Mouse (Mus musculus): ENCODE measurements around the gene Ralgps1. TPM values are rescaled to one million over a fixed set of nuclear protein-coding genes. Genes with fewer than 3 reads are reported as not detected.

The Ralgps1 gene
- polyA plus RNA-seq, 1 experiment from 2014 or later = 4.2 TPM

GRCm38 (mm10) chr2:33228551-33228950 lies 142.7 kb downstream of the Ralgps1 start:
- H3K9me3 ChIP-seq (ENCODE audit: control insufficient read depth, low read length) = no peaks in the 10 kb centered on the region
- no peak for ATAC-seq (ENCODE audit: low read depth)

GRCm38 (mm10) chr2:33228077-33228476 lies 143.2 kb downstream of the Ralgps1 start:
- Histone ChIP-seq H3K36me3 (ENCODE audit: control insufficient read depth, insufficient read depth, low read length) (peaks cover 28% of the 10 kb centered on the region), H3K4me3 (ENCODE audit: low read depth, low read length) (no peak overlapping the region), H3K4me2 (ENCODE audit: low read depth, low read length) (no peak overlapping the region), H3K27me3 (replicated peaks; ENCODE audit: control insufficient read depth, insufficient read depth, low read length) (no peaks in the 10 kb centered on the region), H3K9me3 (ENCODE audit: control insufficient read depth, low read length) (no peaks in the 10 kb centered on the region), H3K9ac (ENCODE audit: low read depth, low read length) (no peak overlapping the region), H3K4me1 (ENCODE audit: control insufficient read depth, insufficient read depth, low read length) (peaks cover 3% of the 10 kb centered on the region), H3K27ac (replicated peaks; ENCODE audit: low read depth, low read length) (no peak overlapping the region)
- 95% methylated on average over 11 of the region's 11 CpGs for WGBS
- DNase-seq (ENCODE audit: low spot score) (no peak), ATAC-seq (ENCODE audit: low read depth) (no peak)

More at GRCm38 (mm10) chr2:33228551-33228950, 142.7 kb downstream of the Ralgps1 start:
- 89% methylated on average over 15 of the region's 15 CpGs for WGBS
- Histone ChIP-seq H3K4me3 (ENCODE audit: low read depth, low read length) (no peak overlapping the region), H3K4me2 (ENCODE audit: low read depth, low read length) (no peak overlapping the region), H3K27me3 (replicated peaks; ENCODE audit: control insufficient read depth, insufficient read depth, low read length) (no peaks in the 10 kb centered on the region), H3K4me1 (ENCODE audit: control insufficient read depth, insufficient read depth, low read length) (peaks cover 3% of the 10 kb centered on the region), H3K36me3 (ENCODE audit: control insufficient read depth, insufficient read depth, low read length) (peaks cover 28% of the 10 kb centered on the region), H3K27ac (replicated peaks; ENCODE audit: low read depth, low read length) (no peak overlapping the region), H3K9ac (ENCODE audit: low read depth, low read length) (no peak overlapping the region)
- DNase-seq (ENCODE audit: low spot score) = peak; percentile 57

GRCm38 (mm10) chr2:33225921-33226320 lies 145.4 kb downstream of the Ralgps1 start:
- Histone ChIP-seq H3K4me1 (ENCODE audit: control insufficient read depth, insufficient read depth, low read length) (peaks cover 7% of the 10 kb centered on the region; the same call in 1 of the 2 replicates), H3K27me3 (replicated peaks; ENCODE audit: control insufficient read depth, insufficient read depth, low read length) (no peaks in the 10 kb centered on the region), H3K9ac (ENCODE audit: low read depth, low read length) (no peak overlapping the region), H3K36me3 (ENCODE audit: control insufficient read depth, insufficient read depth, low read length) (peaks cover 42% of the 10 kb centered on the region), H3K4me2 (ENCODE audit: low read depth, low read length) (no peak overlapping the region), H3K9me3 (ENCODE audit: control insufficient read depth, low read length) (no peaks in the 10 kb centered on the region), H3K27ac (replicated peaks; ENCODE audit: low read depth, low read length) (no peak overlapping the region), H3K4me3 (ENCODE audit: low read depth, low read length) (no peak overlapping the region)
- WGBS = 85% methylated on average over 7 of the region's 7 CpGs
- no peak for ATAC-seq (ENCODE audit: low read depth)
- DNase-seq (ENCODE audit: low spot score) = no peak

GRCm38 (mm10) chr2:33223656-33224358 lies 147.5 kb downstream of the Ralgps1 start:
- H3K4me3 ChIP-seq (ENCODE audit: low read depth, low read length) = no peak overlapping the region
- H3K36me3 ChIP-seq (ENCODE audit: control insufficient read depth, insufficient read depth, low read length) = peaks cover 25% of the 10 kb centered on the region; the same call in 1 of the 2 replicates
- 0 out of 2 replicates have a peak overlapping the region, but pooled peaks have one; percentile 2 for H3K27ac ChIP-seq (replicated peaks; ENCODE audit: low read depth, low read length)
- no peak overlapping the region for H3K9ac ChIP-seq (ENCODE audit: low read depth, low read length)
- no peaks in the 10 kb centered on the region for H3K27me3 ChIP-seq (replicated peaks; ENCODE audit: control insufficient read depth, insufficient read depth, low read length)
- DNase-seq (ENCODE audit: low spot score) (peak; percentile 63), ATAC-seq (ENCODE audit: low read depth) (no peak)
- peaks cover 13% of the 10 kb centered on the region; the same call in 1 of the 2 replicates for H3K4me1 ChIP-seq (ENCODE audit: control insufficient read depth, insufficient read depth, low read length)
- H3K4me2 ChIP-seq (ENCODE audit: low read depth, low read length) = no peak overlapping the region
- no peaks in the 10 kb centered on the region for H3K9me3 ChIP-seq (ENCODE audit: control insufficient read depth, low read length)
- WGBS = 62% methylated on average over 10 of the region's 10 CpGs

GRCm38 (mm10) chr2:33222480-33222879 lies 148.8 kb downstream of the Ralgps1 start:
- WGBS = 83% methylated on average over 6 of the region's 6 CpGs
- Histone ChIP-seq H3K4me3 (ENCODE audit: low read depth, low read length) (no peak overlapping the region), H3K36me3 (ENCODE audit: control insufficient read depth, insufficient read depth, low read length) (peaks cover 18% of the 10 kb centered on the region; the same call in 1 of the 2 replicates), H3K27ac (replicated peaks; ENCODE audit: low read depth, low read length) (no peak overlapping the region), H3K4me2 (ENCODE audit: low read depth, low read length) (no peak overlapping the region), H3K27me3 (replicated peaks; ENCODE audit: control insufficient read depth, insufficient read depth, low read length) (no peaks in the 10 kb centered on the region), H3K9ac (ENCODE audit: low read depth, low read length) (no peak overlapping the region), H3K9me3 (ENCODE audit: control insufficient read depth, low read length) (no peaks in the 10 kb centered on the region), H3K4me1 (ENCODE audit: control insufficient read depth, insufficient read depth, low read length) (peaks cover 14% of the 10 kb centered on the region)
- DNase-seq (ENCODE audit: low spot score) = no peak
- no peak for ATAC-seq (ENCODE audit: low read depth)

GRCm38 (mm10) chr2:33221339-33221900 lies 149.9 kb downstream of the Ralgps1 start:
- no peak overlapping the region for H3K4me3 ChIP-seq (ENCODE audit: low read depth, low read length)
- DNase-seq (ENCODE audit: low spot score) = no peak
- no peak overlapping the region for H3K4me2 ChIP-seq (ENCODE audit: low read depth, low read length)
- 88% methylated on average over 11 of the region's 11 CpGs for WGBS
- peaks cover 21% of the 10 kb centered on the region for H3K4me1 ChIP-seq (ENCODE audit: control insufficient read depth, insufficient read depth, low read length)
- H3K36me3 ChIP-seq (ENCODE audit: control insufficient read depth, insufficient read depth, low read length) = peaks cover 18% of the 10 kb centered on the region; the same call in 1 of the 2 replicates
- ATAC-seq (ENCODE audit: low read depth) = no peak
- H3K9me3 ChIP-seq (ENCODE audit: control insufficient read depth, low read length) = no peaks in the 10 kb centered on the region
- H3K9ac ChIP-seq (ENCODE audit: low read depth, low read length) = no peak overlapping the region
- H3K27ac ChIP-seq (replicated peaks; ENCODE audit: low read depth, low read length) = no peak overlapping the region
- H3K27me3 ChIP-seq (replicated peaks; ENCODE audit: control insufficient read depth, insufficient read depth, low read length) = no peaks in the 10 kb centered on the region

GRCm38 (mm10) chr2:33220674-33221338 lies 150.5 kb downstream of the Ralgps1 start:
- 71% methylated on average over 10 of the region's 10 CpGs for WGBS
- H3K27ac ChIP-seq (replicated peaks; ENCODE audit: low read depth, low read length) = 0 out of 2 replicates have a peak overlapping the region, but pooled peaks have one; percentile 3
- no peak for ATAC-seq (ENCODE audit: low read depth)
- H3K36me3 ChIP-seq (ENCODE audit: control insufficient read depth, insufficient read depth, low read length) = peaks cover 15% of the 10 kb centered on the region; the same call in 1 of the 2 replicates
- H3K4me1 ChIP-seq (ENCODE audit: control insufficient read depth, insufficient read depth, low read length) = peaks cover 21% of the 10 kb centered on the region
- no peak overlapping the region for H3K9ac ChIP-seq (ENCODE audit: low read depth, low read length)
- H3K27me3 ChIP-seq (replicated peaks; ENCODE audit: control insufficient read depth, insufficient read depth, low read length) = no peaks in the 10 kb centered on the region
- H3K9me3 ChIP-seq (ENCODE audit: control insufficient read depth, low read length) = no peaks in the 10 kb centered on the region
- no peak overlapping the region for H3K4me2 ChIP-seq (ENCODE audit: low read depth, low read length)
- no peak for DNase-seq (ENCODE audit: low spot score)
- no peak overlapping the region for H3K4me3 ChIP-seq (ENCODE audit: low read depth, low read length)

GRCm38 (mm10) chr2:33220246-33220645 lies 151.0 kb downstream of the Ralgps1 start:
- peaks cover 14% of the 10 kb centered on the region; the same call in 1 of the 2 replicates for H3K36me3 ChIP-seq (ENCODE audit: control insufficient read depth, insufficient read depth, low read length)
- peaks cover 25% of the 10 kb centered on the region for H3K4me1 ChIP-seq (ENCODE audit: control insufficient read depth, insufficient read depth, low read length)
- H3K9ac ChIP-seq (ENCODE audit: low read depth, low read length) = no peak overlapping the region
- no peak overlapping the region for H3K4me2 ChIP-seq (ENCODE audit: low read depth, low read length)
- no peak overlapping the region for H3K27ac ChIP-seq (replicated peaks; ENCODE audit: low read depth, low read length)
- ATAC-seq (ENCODE audit: low read depth) (no peak), DNase-seq (ENCODE audit: low spot score) (peak; percentile 47)
- 55% methylated on average over 6 of the region's 6 CpGs for WGBS
- no peaks in the 10 kb centered on the region for H3K27me3 ChIP-seq (replicated peaks; ENCODE audit: control insufficient read depth, insufficient read depth, low read length)
- no peaks in the 10 kb centered on the region for H3K9me3 ChIP-seq (ENCODE audit: control insufficient read depth, low read length)
- no peak overlapping the region for H3K4me3 ChIP-seq (ENCODE audit: low read depth, low read length)

Data from embryonic facial prominence, embryonic 14.5 days (tissue).